Mouse (Mus musculus): Measurements from ENCODE around the gene Oprl1. TPM values are rescaled to one million over a fixed set of nuclear protein-coding genes. Genes with fewer than 3 reads are reported as not detected.

Oprl1 gene
- total and polyA plus RNA-seq, 3 experiments = 0.14 to 0.25 TPM; not detected in 1

- H3K27ac ChIP-seq (ENCODE audit: insufficient read depth, low read depth) = no peak overlapping the region
- H3K36me3 ChIP-seq (replicated peaks in 1 of 2; ENCODE audit: control insufficient read depth in 1 of 2, insufficient read depth in 1 of 2, low read length in 1 of 2) = no peaks in the 10 kb centered on the region
- H3K9me3 ChIP-seq (replicated peaks; ENCODE audit: low read length) = peaks cover 7% of the 10 kb centered on the region
- H3K4me2 ChIP-seq (ENCODE audit: insufficient read depth, low read depth, poor library complexity, severe bottlenecking) = no peak overlapping the region
- no peak overlapping the region for H3K4me3 ChIP-seq (replicated peaks in 1 of 3; ENCODE audit: low read depth in 2 of 3, low read length in 2 of 3, poor library complexity in 1 of 3)
- no peaks in the 10 kb centered on the region for H3K79me2 ChIP-seq (replicated peaks; ENCODE audit: control insufficient read depth, extremely low read depth, insufficient read depth, poor library complexity, severe bottlenecking)
- peaks cover 3 to 7% of the 10 kb centered on the region in 2 experiments; a peak in 3 of 4 replicates for H3K4me1 ChIP-seq (ENCODE audit: control insufficient read depth in 1 of 2, insufficient read depth in 2 of 2)
- dilution Hi-C loops (cut with MboI; ENCODE audit: extremely low pct_ligation_motif_present, extremely low pct_unique_long_range_greater_than_20kb, low sequenced_read_pairs) (no loop called here), in situ Hi-C loops (cut with MboI; ENCODE audit: low pct_ligation_motif_present, low pct_unique_long_range_greater_than_20kb, low sequenced_read_pairs) (no loop called here)
- no peak for DNase-seq (ENCODE audit: extremely low read depth)
- no peak for TF ChIP-seq ZKSCAN1 (IDR thresholded peaks at IDR 0.05; ENCODE audit: borderline replicate concordance, low read depth, low read length)
- no peak for TF ChIP-seq JUND (conservative IDR thresholded peaks at IDR 0.05; ENCODE audit: low read depth, low read length)
- no peak for TF ChIP-seq POLR2A (IDR thresholded peaks at IDR 0.05; ENCODE audit: low read depth, low read length)
- TF ChIP-seq E2F4 (IDR thresholded peaks at IDR 0.05; ENCODE audit: insufficient replicate concordance, low read depth, low read length) = no peak
- TF ChIP-seq POLR2AphosphoS2 (IDR thresholded peaks at IDR 0.05; ENCODE audit: low read depth, low read length) = no peak
- no peak for TF ChIP-seq MAZ (IDR thresholded peaks at IDR 0.05; ENCODE audit: low read depth, low read length)
- TF ChIP-seq ELF1 (IDR thresholded peaks at IDR 0.05; ENCODE audit: low read depth, low read length) = no peak
- no peak for TF ChIP-seq PAX5 (IDR thresholded peaks at IDR 0.05; ENCODE audit: low read length)
- no peak for TF ChIP-seq ZC3H11A (IDR thresholded peaks at IDR 0.05; ENCODE audit: low read depth, low read length)
- no peak for TF ChIP-seq ETS1 (conservative IDR thresholded peaks at IDR 0.05; ENCODE audit: low read depth, low read length)
- no peak for TF ChIP-seq MAX (IDR thresholded peaks at IDR 0.05; ENCODE audit: low read length)
- no peak for TF ChIP-seq NELFE (IDR thresholded peaks at IDR 0.05; ENCODE audit: low read depth, low read length)
- TF ChIP-seq CTCF (conservative IDR thresholded peaks at IDR 0.05 in 1 of 2, IDR thresholded peaks at IDR 0.05 in 1 of 2; ENCODE audit: low read depth in 2 of 2, low read length in 2 of 2) = no peak
- TF ChIP-seq UBTF (IDR thresholded peaks at IDR 0.05; ENCODE audit: low read depth, low read length) = no peak
- no peak for TF ChIP-seq MAFK (IDR thresholded peaks at IDR 0.05; ENCODE audit: insufficient replicate concordance, low read length)
- TF ChIP-seq JUN (IDR thresholded peaks at IDR 0.05; ENCODE audit: insufficient read depth, low read depth, low read length) = no peak
- no peak for TF ChIP-seq SIN3A (IDR thresholded peaks at IDR 0.05; ENCODE audit: low read length)
- no peak for TF ChIP-seq TCF12 (IDR thresholded peaks at IDR 0.05; ENCODE audit: low read depth, low read length)
- TF ChIP-seq RCOR1 (conservative IDR thresholded peaks at IDR 0.05; ENCODE audit: low read depth, low read length) = no peak
- TF ChIP-seq USF2 (conservative IDR thresholded peaks at IDR 0.05; ENCODE audit: low read depth, low read length) = no peak
- H3K9ac ChIP-seq (ENCODE audit: insufficient read depth, low read depth) = no peak overlapping the region
- H3K27me3 ChIP-seq (replicated peaks) = peaks cover 9% of the 10 kb centered on the region
These were observed 42.8 kb upstream of the Oprl1 start for GRCm38 (mm10) chr2:181671984-181672383.

GRCm38 (mm10) chr2:181673501-181673900 is 41.3 kb upstream of the Oprl1 start:
- H3K4me2 ChIP-seq (ENCODE audit: insufficient read depth, low read depth, poor library complexity, severe bottlenecking) = no peak overlapping the region
- no peak overlapping the region for H3K27ac ChIP-seq (ENCODE audit: insufficient read depth, low read depth)
- no peaks in the 10 kb centered on the region for H3K36me3 ChIP-seq (replicated peaks in 1 of 2; ENCODE audit: control insufficient read depth in 1 of 2, insufficient read depth in 1 of 2, low read length in 1 of 2)
- TF ChIP-seq BHLHE40 (IDR thresholded peaks at IDR 0.05; ENCODE audit: low read depth, low read length) (no peak), E2F4 (IDR thresholded peaks at IDR 0.05; ENCODE audit: insufficient replicate concordance, low read depth, low read length) (no peak), USF2 (conservative IDR thresholded peaks at IDR 0.05; ENCODE audit: low read depth, low read length) (no peak), ZNF384 (IDR thresholded peaks at IDR 0.05; ENCODE audit: low read depth, low read length) (no peak), SMC3 (IDR thresholded peaks at IDR 0.05; ENCODE audit: low read depth, low read length) (no peak), KAT2A (IDR thresholded peaks at IDR 0.05; ENCODE audit: insufficient replicate concordance, low read length) (no peak), MYC (IDR thresholded peaks at IDR 0.05; ENCODE audit: low read depth, low read length) (no peak), SIN3A (IDR thresholded peaks at IDR 0.05; ENCODE audit: low read length) (no peak), RCOR1 (conservative IDR thresholded peaks at IDR 0.05; ENCODE audit: low read depth, low read length) (no peak), UBTF (IDR thresholded peaks at IDR 0.05; ENCODE audit: low read depth, low read length) (no peak), GABPA (IDR thresholded peaks at IDR 0.05; ENCODE audit: insufficient replicate concordance, low read depth, low read length) (no peak), IRF4 (IDR thresholded peaks at IDR 0.05; ENCODE audit: low read depth, low read length) (no peak)
- H3K9me3 ChIP-seq (replicated peaks; ENCODE audit: low read length) = peaks cover 7% of the 10 kb centered on the region
- H3K4me1 ChIP-seq (ENCODE audit: control insufficient read depth in 1 of 2, insufficient read depth in 2 of 2) = peaks cover 8 to 17% of the 10 kb centered on the region in 2 experiments; a peak in 3 of 4 replicates
- H3K9ac ChIP-seq (ENCODE audit: insufficient read depth, low read depth) = no peak overlapping the region
- no peak for DNase-seq (ENCODE audit: extremely low read depth)
- in situ Hi-C loops (cut with MboI; ENCODE audit: low pct_ligation_motif_present, low pct_unique_long_range_greater_than_20kb, low sequenced_read_pairs) (no loop called here), dilution Hi-C loops (cut with MboI; ENCODE audit: extremely low pct_ligation_motif_present, extremely low pct_unique_long_range_greater_than_20kb, low sequenced_read_pairs) (no loop called here)
- no peaks in the 10 kb centered on the region for H3K79me2 ChIP-seq (replicated peaks; ENCODE audit: control insufficient read depth, extremely low read depth, insufficient read depth, poor library complexity, severe bottlenecking)
- H3K4me3 ChIP-seq (replicated peaks in 1 of 3; ENCODE audit: low read depth in 2 of 3, low read length in 2 of 3, poor library complexity in 1 of 3) = no peak overlapping the region
- H3K27me3 ChIP-seq (replicated peaks) = peaks cover 9% of the 10 kb centered on the region

All from CH12.LX (cell line).